18 mouse cellular contexts compared by ENCODE assay signal in the genomic region with DNA sequence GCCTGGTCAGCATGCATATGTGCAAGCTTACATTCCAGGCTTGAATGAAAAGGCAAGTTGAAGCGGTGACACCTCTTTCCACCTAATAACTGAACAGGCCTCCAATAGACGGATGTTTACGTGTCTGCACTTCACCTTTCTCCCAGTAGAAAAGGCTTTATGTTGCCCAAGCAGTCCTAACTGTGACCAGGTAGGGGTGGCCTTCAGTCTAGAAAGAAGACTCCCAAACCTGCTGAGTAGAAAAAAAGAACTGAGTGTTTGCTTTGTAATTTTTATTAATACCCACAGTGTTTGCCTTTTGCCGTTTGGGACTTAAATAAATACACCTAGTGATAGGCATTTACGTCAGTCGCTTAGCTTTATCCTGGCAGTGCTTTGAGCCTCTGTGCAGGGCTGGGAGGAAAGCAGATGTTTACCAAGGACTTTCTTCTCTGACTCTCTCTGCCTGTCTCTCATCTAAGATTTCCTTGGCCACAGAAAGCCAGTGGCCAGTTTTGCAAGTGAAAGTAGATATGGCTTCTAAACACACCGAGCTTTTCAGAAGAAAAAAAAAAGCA.
DNase-seq lines count a peak whose midpoint lies in the region; ATAC-seq and TF ChIP-seq lines count a peak whose summit lies in the region.
"Had no signal": no experiment of that assay in that cellular context is flagged by ENCODE, and none has a peak within 500 bp of the region (broad histone marks: within the 10 kb centered on the region; RNA-seq: fewer than 3 reads in every experiment).

No protein-coding gene starts in this region.

- no peak overlapping the region for H3K27ac ChIP-seq in liver, postnatal 0 days (ENCODE audit: low read depth)
- H3K27ac ChIP-seq in liver, embryonic 11.5 days (ENCODE audit: low read depth, low read length), result no peak overlapping the region
- no peak overlapping the region for H3K27ac ChIP-seq in lung, postnatal 0 days (ENCODE audit: low read length)
- H3K27ac ChIP-seq in stomach, embryonic 16.5 days (ENCODE audit: low read length), result peak overlapping the region; percentile 40
- H3K27ac ChIP-seq: embryonic facial prominence, embryonic 10.5 days; forebrain, embryonic 13.5 days; heart, adult 2 months; heart, embryonic 15.5 days; hindbrain, embryonic 10.5 days had no signal

- H3K9ac ChIP-seq in liver, postnatal 0 days (replicated peaks), result no peak overlapping the region
- no peak overlapping the region for H3K9ac ChIP-seq in liver, embryonic 11.5 days (ENCODE audit: low read depth, low read length)
- H3K9ac ChIP-seq in lung, postnatal 0 days (replicated peaks; ENCODE audit: low read depth), result no peak overlapping the region
- no peak overlapping the region for H3K9ac ChIP-seq in stomach, embryonic 16.5 days (ENCODE audit: low read length)
- H3K9ac ChIP-seq: forebrain, embryonic 13.5 days; forebrain, postnatal 0 days; heart, embryonic 15.5 days had no signal

- H3K4me2 ChIP-seq in liver, postnatal 0 days (ENCODE audit: low read depth, low read length), result no peak overlapping the region
- no peak overlapping the region for H3K4me2 ChIP-seq in liver, embryonic 11.5 days
- no peak overlapping the region for H3K4me2 ChIP-seq in lung, postnatal 0 days (replicated peaks; ENCODE audit: low read depth, low read length)
- no peak overlapping the region for H3K4me2 ChIP-seq in stomach, embryonic 16.5 days (ENCODE audit: low read depth, low read length)
- H3K4me2 ChIP-seq: forebrain, embryonic 13.5 days; heart, embryonic 11.5 days; heart, embryonic 15.5 days had no signal

- no peak for TF ChIP-seq CTCF in liver, postnatal 0 days (IDR thresholded peaks at IDR 0.05; ENCODE audit: low read depth)
- no peak for TF ChIP-seq CTCF in lung, postnatal 0 days (IDR thresholded peaks at IDR 0.05)

- no peaks in the 10 kb centered on the region for H3K36me3 ChIP-seq in liver, postnatal 0 days (replicated peaks; ENCODE audit: insufficient read depth, low read length)
- no peaks in the 10 kb centered on the region for H3K36me3 ChIP-seq in liver, embryonic 11.5 days (ENCODE audit: control insufficient read depth, insufficient read depth, low read length)
- H3K36me3 ChIP-seq in lung, postnatal 0 days (ENCODE audit: insufficient read depth, low read length), result no peaks in the 10 kb centered on the region
- H3K36me3 ChIP-seq in stomach, embryonic 16.5 days (ENCODE audit: control insufficient read depth, insufficient read depth, low read length), result no peaks in the 10 kb centered on the region
- H3K36me3 ChIP-seq: embryonic facial prominence, embryonic 10.5 days; heart, embryonic 15.5 days; hindbrain, embryonic 10.5 days had no signal

- no peak for DNase-seq in liver, postnatal 0 days
- no peak for DNase-seq in liver, embryonic 11.5 days (ENCODE audit: low spot score)
- peak; percentile 73 for DNase-seq in lung, postnatal 0 days (ENCODE audit: low spot score)
- DNase-seq in lung, postnatal 10 days, result no peak
- DNase-seq in thymus, postnatal 14 days, result no peak
- no peak for DNase-seq in thymus, postnatal 4 days
- DNase-seq: adrenal gland, postnatal 14 days; cerebellum, adult 18-20 months; cerebellum, adult 9-11 months; forebrain, postnatal 0 days; gastrocnemius, postnatal 14 days; heart, adult 2 months had no signal

- no peaks in the 10 kb centered on the region for H3K27me3 ChIP-seq in liver, postnatal 0 days (ENCODE audit: insufficient read depth, low read length)
- H3K27me3 ChIP-seq in liver, embryonic 11.5 days (replicated peaks; ENCODE audit: control insufficient read depth, insufficient read depth, low read length), result no peaks in the 10 kb centered on the region
- H3K27me3 ChIP-seq in lung, postnatal 0 days (replicated peaks; ENCODE audit: insufficient read depth, low read length), result no peaks in the 10 kb centered on the region
- no peaks in the 10 kb centered on the region for H3K27me3 ChIP-seq in stomach, embryonic 16.5 days (ENCODE audit: control insufficient read depth, insufficient read depth, low read length)
- H3K27me3 ChIP-seq: forebrain, embryonic 13.5 days; heart, embryonic 15.5 days had no signal

- 71% methylated on average over 7 of the region's 7 CpGs for WGBS in liver, postnatal 0 days (ENCODE audit: insufficient replicate concordance)
- WGBS in liver, embryonic 11.5 days, result 83% methylated on average over 7 of the region's 7 CpGs
- 51% methylated on average over 7 of the region's 7 CpGs for WGBS in lung, postnatal 0 days
- WGBS in stomach, embryonic 16.5 days, result 55% methylated on average over 7 of the region's 7 CpGs

- no peaks in the 10 kb centered on the region for H3K9me3 ChIP-seq in liver, postnatal 0 days (ENCODE audit: low read length)
- H3K9me3 ChIP-seq in liver, embryonic 11.5 days (ENCODE audit: control insufficient read depth, low read length), result no peaks in the 10 kb centered on the region
- no peaks in the 10 kb centered on the region for H3K9me3 ChIP-seq in lung, postnatal 0 days (ENCODE audit: low read length)
- no peaks in the 10 kb centered on the region for H3K9me3 ChIP-seq in stomach, embryonic 16.5 days (replicated peaks; ENCODE audit: control insufficient read depth, low read length)
- H3K9me3 ChIP-seq: embryonic facial prominence, embryonic 10.5 days; forebrain, embryonic 13.5 days; heart, embryonic 15.5 days; hindbrain, embryonic 10.5 days had no signal

- H3K4me3 ChIP-seq in liver, postnatal 0 days (ENCODE audit: low read depth, low read length), result no peak overlapping the region
- no peak overlapping the region for H3K4me3 ChIP-seq in liver, embryonic 11.5 days (ENCODE audit: low read depth, low read length)
- H3K4me3 ChIP-seq in lung, postnatal 0 days (ENCODE audit: low read depth, low read length), result no peak overlapping the region
- H3K4me3 ChIP-seq in stomach, embryonic 16.5 days (replicated peaks; ENCODE audit: low read length), result no peak overlapping the region
- H3K4me3 ChIP-seq: embryonic facial prominence, embryonic 10.5 days; forebrain, embryonic 13.5 days; heart, adult 2 months; heart, embryonic 15.5 days; hindbrain, embryonic 10.5 days had no signal

- TF ChIP-seq EP300 in liver, postnatal 0 days (IDR thresholded peaks at IDR 0.05; ENCODE audit: low read depth), result no peak
- no peak for TF ChIP-seq EP300 in lung, postnatal 0 days (IDR thresholded peaks at IDR 0.05)

- peak; percentile 60; the same call in 1 of the 2 replicates for ATAC-seq in liver, postnatal 0 days
- ATAC-seq in liver, embryonic 11.5 days (replicated peaks; ENCODE audit: low FRiP score), result no peak
- peak; percentile 84 for ATAC-seq in lung, postnatal 0 days
- ATAC-seq in stomach, embryonic 16.5 days (ENCODE audit: insufficient read depth, low FRiP score), result peak; percentile 89
- ATAC-seq: forebrain, embryonic 13.5 days; forebrain, postnatal 0 days had no signal

- H3K4me1 ChIP-seq in liver, postnatal 0 days (ENCODE audit: insufficient read depth), result 0 out of 2 replicates have a peak, but pooled peaks cover 2% of the 10 kb centered on the region
- no peaks in the 10 kb centered on the region for H3K4me1 ChIP-seq in liver, embryonic 11.5 days (replicated peaks; ENCODE audit: control insufficient read depth, insufficient read depth, low read length)
- H3K4me1 ChIP-seq in lung, postnatal 0 days (ENCODE audit: insufficient read depth, low read depth, low read length), result no peaks in the 10 kb centered on the region
- peaks cover 3% of the 10 kb centered on the region; the same call in 1 of the 2 replicates for H3K4me1 ChIP-seq in stomach, embryonic 16.5 days (ENCODE audit: control insufficient read depth, insufficient read depth, low read length)
- H3K4me1 ChIP-seq: embryonic facial prominence, embryonic 10.5 days; forebrain, embryonic 13.5 days; heart, embryonic 15.5 days had no signal
